Mouse (Mus musculus) hindbrain, embryonic 12.5 days (tissue): ENCODE results near the gene Tns1. TPM values are rescaled to one million over a fixed set of nuclear protein-coding genes. Genes with fewer than 3 reads are reported as not detected.

ENCODE experiments used
- ATAC-seq: fragments of 200-750 bp; cut with Nextera tagmentation; 2 replicates; pipeline ENCODE4 v1.8.0; 2017; ENCODE audit warnings: moderate TSS enrichment; ENCODE audit not compliant: low FRiP score
- H3K27ac ChIP-seq: fragments of 300-500 bp; sonication (generic); 2 replicates; pipeline ENCODE4 v1.5.1; 2016; ENCODE audit warnings: mild to moderate bottlenecking
- H3K27me3 ChIP-seq: fragments of 300-500 bp; sonication (generic); 2 replicates; pipeline ENCODE4 v1.6.1; 2016; ENCODE audit warnings: mild to moderate bottlenecking
- H3K36me3 ChIP-seq: fragments of 300-500 bp; sonication (generic); 2 replicates; pipeline ENCODE4 v1.6.1; 2016; ENCODE audit warnings: mild to moderate bottlenecking
- H3K4me1 ChIP-seq: fragments of 300-500 bp; sonication (generic); 2 replicates; pipeline ENCODE4 v1.6.1; 2016
- H3K4me2 ChIP-seq: fragments of 300-500 bp; sonication (generic); replicated peaks from 2 replicates; pipeline ENCODE4 v1.6.1; 2016; ENCODE audit warnings: mild to moderate bottlenecking
- H3K4me3 ChIP-seq: fragments of 300-500 bp; sonication (generic); 2 replicates; pipeline ENCODE4 v1.5.1; 2016; ENCODE audit warnings: mild to moderate bottlenecking
- H3K9ac ChIP-seq: fragments of 300-500 bp; sonication (generic); 2 replicates; pipeline ENCODE4 v1.6.1; 2016; ENCODE audit warnings: mild to moderate bottlenecking, moderate library complexity
- H3K9me3 ChIP-seq: fragments of 300-500 bp; sonication (generic); replicated peaks from 2 replicates; pipeline ENCODE4 v1.6.1; 2016; ENCODE audit warnings: mild to moderate bottlenecking
- WGBS: fragments of 180-500 bp; shearing (Covaris S2); methylation state at CpG from one replicate; pipeline ENCODE4 v1.1.7; 2016; 5-methylcytosine and 5-hydroxymethylcytosine counted together
- polyA plus RNA-seq: library from polyadenylated mRNA; unstranded; fragments of >200 nt; fragmentation: Nextera tagmentation; extraction: Ambion mirVana; gene quantifications from 2 replicates; pipeline ENCODE4 v1.2.1, GENCODE M21; 2016

The Tns1 gene
- polyA plus RNA-seq, 1 experiment from 2014 or later: 28.3 TPM

DNA sequence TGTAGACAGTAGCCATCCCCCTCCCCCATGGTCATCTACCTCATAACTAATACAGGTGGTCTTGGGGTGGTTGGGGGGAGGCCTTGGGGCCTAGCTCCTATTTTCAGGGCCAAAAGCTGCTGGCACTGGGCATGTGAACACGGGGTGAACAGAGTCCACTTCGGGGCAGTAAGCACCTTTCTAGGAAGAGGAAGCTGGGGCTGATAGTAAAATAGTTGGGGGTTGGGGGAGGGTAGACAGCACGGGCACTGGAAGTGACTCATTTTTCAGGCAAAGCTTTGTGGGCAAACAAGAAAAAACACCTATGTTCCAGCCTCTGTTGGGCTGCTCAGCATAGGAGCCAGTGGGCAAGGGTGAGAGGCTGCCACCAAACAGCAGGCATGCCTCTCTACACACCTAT, 187.7 kb downstream of the Tns1 start:
- no peaks in the 10 kb centered on the region for H3K9me3 ChIP-seq
- H3K27ac ChIP-seq: no peak overlapping the region
- H3K4me1 ChIP-seq: no peaks in the 10 kb centered on the region
- no peaks in the 10 kb centered on the region for H3K36me3 ChIP-seq
- WGBS: 84% methylated on average over 3 of the region's 3 CpGs
- H3K4me3 ChIP-seq: no peak overlapping the region
- H3K27me3 ChIP-seq: no peaks in the 10 kb centered on the region
- H3K4me2 ChIP-seq: no peak overlapping the region
- ATAC-seq: no peak
- H3K9ac ChIP-seq: no peak overlapping the region

DNA sequence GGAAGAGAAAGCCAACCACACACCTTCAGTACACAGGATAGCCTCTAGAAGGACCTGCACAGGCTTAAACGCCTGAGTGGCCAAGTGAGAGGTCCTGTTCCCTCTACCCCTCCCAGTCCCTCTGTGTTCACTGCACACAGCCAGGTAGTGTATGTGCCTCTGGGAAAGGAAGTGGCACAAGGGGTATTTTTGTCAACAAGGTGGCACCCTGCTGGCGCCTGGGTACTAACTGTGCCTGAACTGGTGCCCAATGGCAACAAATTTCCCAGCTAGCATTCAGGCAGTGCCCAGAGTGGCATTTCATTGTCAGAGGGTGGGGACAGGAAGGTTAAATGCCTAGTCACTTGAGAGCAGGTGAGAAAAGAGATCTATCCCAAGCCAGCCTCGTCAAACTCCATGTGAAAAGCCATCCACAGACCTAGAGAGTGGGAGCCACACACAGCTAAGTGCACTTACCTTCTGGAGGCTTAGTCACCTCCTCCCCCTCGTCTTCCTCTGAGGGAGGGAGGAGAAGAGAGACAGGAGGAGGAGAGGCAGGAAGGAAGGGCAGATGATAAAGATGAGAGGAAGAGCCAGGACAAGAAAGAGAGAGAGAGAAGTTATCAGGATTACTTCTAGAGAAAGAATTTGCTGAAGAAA, 188.7 kb downstream of the Tns1 start:
- H3K27me3 ChIP-seq: no peaks in the 10 kb centered on the region
- no peaks in the 10 kb centered on the region for H3K36me3 ChIP-seq
- 78% methylated on average over 4 of the region's 4 CpGs for WGBS
- ATAC-seq: no peak
- no peak overlapping the region for H3K27ac ChIP-seq
- H3K9ac ChIP-seq: no peak overlapping the region
- no peaks in the 10 kb centered on the region for H3K4me1 ChIP-seq
- H3K4me2 ChIP-seq: no peak overlapping the region
- no peak overlapping the region for H3K4me3 ChIP-seq
- H3K9me3 ChIP-seq: no peaks in the 10 kb centered on the region

DNA sequence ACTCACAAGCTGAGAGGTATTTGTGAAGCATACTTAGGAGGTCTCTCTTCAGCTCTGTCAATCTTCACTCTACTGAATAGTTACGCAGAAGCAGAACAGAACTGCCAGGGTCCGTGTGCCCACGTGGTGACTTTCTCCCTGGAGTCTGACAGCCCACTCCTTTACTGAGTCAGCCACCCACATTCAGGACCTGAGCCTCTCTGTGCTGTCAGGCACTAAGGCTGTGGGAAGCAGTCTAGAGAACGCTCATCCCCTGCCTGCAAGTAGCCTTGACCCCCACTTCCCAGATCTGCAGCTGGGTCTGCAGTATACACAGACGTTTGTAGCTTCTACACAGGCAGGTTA, 191.1 kb downstream of the Tns1 start:
- Histone ChIP-seq H3K9ac (no peak overlapping the region), H3K4me1 (no peaks in the 10 kb centered on the region), H3K9me3 (no peaks in the 10 kb centered on the region), H3K27ac (no peak overlapping the region), H3K4me3 (no peak overlapping the region), H3K27me3 (no peaks in the 10 kb centered on the region), H3K36me3 (no peaks in the 10 kb centered on the region), H3K4me2 (no peak overlapping the region)
- ATAC-seq: no peak
- WGBS: 71% methylated on average over 5 of the region's 5 CpGs

DNA sequence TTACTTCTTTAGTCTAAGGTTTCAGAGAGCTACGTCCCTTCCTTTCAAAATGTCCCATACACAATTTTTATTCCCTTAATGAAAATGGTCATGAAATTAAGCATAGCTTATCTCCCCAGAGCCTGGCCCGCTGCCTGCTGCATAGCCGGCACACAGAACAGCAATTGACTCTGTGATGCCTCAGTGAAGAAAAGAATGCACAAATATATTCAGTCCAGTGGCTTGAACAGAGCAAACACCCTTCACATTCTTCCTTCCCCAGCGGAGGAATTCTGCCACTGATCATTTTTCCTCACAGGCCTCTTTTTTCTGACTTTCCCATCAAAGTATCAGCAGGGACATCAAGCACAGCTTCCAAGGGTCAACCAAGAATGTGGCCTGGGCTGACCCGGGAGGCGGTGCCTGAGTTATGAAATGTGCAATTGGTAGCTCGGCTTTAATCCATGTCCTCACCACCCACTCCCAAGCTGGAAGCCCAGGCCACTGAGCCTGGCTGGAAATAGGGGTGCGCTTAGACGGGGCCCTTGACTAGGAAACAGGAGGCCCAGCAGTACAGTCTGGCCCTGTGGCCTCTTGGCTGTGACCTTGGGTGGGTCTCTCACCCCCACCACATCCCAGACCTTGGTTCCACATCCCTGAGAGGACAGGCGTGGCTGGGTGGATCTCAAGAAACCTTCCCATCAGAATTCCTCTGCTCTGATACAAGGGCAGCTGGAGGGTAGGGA, 191.7 kb downstream of the Tns1 start:
- no peaks in the 10 kb centered on the region for H3K4me1 ChIP-seq
- 79% methylated on average over 10 of the region's 10 CpGs for WGBS

DNA sequence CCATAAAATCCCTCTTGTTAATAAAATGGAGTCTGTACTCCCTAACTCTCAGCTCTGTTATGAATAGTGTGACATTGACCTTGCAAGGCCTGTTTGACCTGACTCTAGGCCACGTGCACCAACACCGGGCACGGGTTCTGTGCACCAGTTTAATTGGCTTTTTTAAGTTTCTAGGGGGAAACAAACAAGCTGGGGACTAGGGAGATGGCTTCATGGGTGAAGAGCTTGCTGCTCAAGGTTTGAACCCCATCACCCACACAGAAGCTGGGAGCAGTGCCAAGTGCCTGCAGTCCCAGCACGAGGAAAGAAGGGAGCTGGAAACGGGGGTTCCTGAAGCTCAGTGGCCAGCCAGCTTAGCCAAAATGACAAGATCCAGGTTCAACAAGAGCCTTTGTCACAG, 192.4 kb downstream of the Tns1 start:
- Histone ChIP-seq H3K4me2 (no peak overlapping the region), H3K4me1 (no peaks in the 10 kb centered on the region), H3K9ac (no peak overlapping the region), H3K27me3 (no peaks in the 10 kb centered on the region), H3K36me3 (peaks cover 10% of the 10 kb centered on the region; the same call in 1 of the 2 replicates), H3K27ac (no peak overlapping the region), H3K9me3 (no peaks in the 10 kb centered on the region), H3K4me3 (no peak overlapping the region)
- WGBS: 81% methylated on average over 5 of the region's 5 CpGs
- no peak for ATAC-seq

More for the DNA sequence above, 191.7 kb downstream of the Tns1 start:
- Histone ChIP-seq H3K4me2 (no peak overlapping the region), H3K27ac (no peak overlapping the region), H3K9ac (no peak overlapping the region), H3K4me3 (no peak overlapping the region), H3K9me3 (no peaks in the 10 kb centered on the region), H3K27me3 (no peaks in the 10 kb centered on the region), H3K36me3 (0 out of 2 replicates have a peak, but pooled peaks cover 3% of the 10 kb centered on the region)
- no peak for ATAC-seq

DNA sequence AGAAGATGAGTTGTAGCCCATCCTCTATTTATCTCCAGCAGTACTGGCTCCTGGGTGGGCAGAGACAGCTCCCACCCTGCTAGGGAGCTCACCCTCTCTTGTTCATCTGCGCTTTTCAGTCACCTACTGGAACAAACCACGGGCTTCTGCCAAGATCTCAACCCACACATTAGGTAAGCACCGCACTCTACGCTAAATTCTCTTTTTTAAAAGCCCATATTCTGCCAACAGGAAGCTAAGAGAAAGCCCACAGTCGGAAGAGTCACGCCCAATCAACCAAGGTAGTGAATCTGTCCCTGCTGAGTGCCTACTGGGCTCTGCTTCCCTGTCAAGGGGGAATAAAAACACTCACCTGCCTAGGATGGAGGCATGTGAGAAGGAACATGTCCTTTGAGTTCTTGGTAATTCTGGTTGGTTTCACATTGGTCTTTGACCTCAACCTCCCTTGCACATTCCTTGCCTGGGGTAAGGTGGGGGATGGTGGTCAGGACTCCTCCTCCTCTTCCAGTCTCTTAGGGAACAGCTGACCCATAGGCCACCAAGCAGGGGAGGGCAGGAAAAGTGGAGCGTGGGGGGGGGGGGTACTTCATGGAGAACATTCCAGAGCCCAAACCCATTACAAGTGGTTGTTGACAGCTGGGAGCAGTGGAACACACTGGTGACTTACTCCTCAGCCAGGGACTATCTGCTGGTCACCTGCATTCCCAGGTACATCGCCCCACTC, 193.7 kb downstream of the Tns1 start:
- 84% methylated on average over 8 of the region's 8 CpGs for WGBS
- no peak overlapping the region for H3K4me3 ChIP-seq

DNA sequence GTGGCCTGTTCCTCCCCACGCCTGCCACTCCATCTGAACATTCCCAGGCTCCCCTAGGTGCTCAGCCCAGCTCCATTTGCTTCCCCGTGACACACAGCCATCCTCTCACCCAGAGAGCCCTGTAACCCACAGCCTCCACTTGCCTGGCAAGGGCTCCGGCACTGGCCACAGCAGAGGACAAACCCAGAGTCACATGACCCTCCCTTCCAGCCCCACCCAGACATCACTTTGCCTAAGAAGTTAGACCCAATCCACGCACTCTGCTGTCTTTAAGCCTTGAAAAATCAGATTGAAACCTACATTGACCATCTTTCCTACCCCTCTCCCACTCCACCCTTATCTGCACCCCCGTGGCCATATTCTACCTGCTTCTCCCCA, 194.3 kb downstream of the Tns1 start:
- H3K27ac ChIP-seq: no peak overlapping the region
- H3K36me3 ChIP-seq: peaks cover 18% of the 10 kb centered on the region; the same call in 1 of the 2 replicates
- H3K4me1 ChIP-seq: no peaks in the 10 kb centered on the region
- H3K9ac ChIP-seq: no peak overlapping the region
- ATAC-seq: no peak
- no peaks in the 10 kb centered on the region for H3K9me3 ChIP-seq
- no peak overlapping the region for H3K4me3 ChIP-seq
- H3K27me3 ChIP-seq: no peaks in the 10 kb centered on the region
- no peak overlapping the region for H3K4me2 ChIP-seq
- WGBS: 84% methylated on average over 5 of the region's 5 CpGs

More for the DNA sequence above, 193.7 kb downstream of the Tns1 start:
- no peak overlapping the region for H3K4me2 ChIP-seq
- no peaks in the 10 kb centered on the region for H3K27me3 ChIP-seq
- H3K36me3 ChIP-seq: peaks cover 13% of the 10 kb centered on the region; the same call in 1 of the 2 replicates
- no peaks in the 10 kb centered on the region for H3K4me1 ChIP-seq
- no peaks in the 10 kb centered on the region for H3K9me3 ChIP-seq
- H3K9ac ChIP-seq: no peak overlapping the region
- no peak for ATAC-seq
- no peak overlapping the region for H3K27ac ChIP-seq

DNA sequence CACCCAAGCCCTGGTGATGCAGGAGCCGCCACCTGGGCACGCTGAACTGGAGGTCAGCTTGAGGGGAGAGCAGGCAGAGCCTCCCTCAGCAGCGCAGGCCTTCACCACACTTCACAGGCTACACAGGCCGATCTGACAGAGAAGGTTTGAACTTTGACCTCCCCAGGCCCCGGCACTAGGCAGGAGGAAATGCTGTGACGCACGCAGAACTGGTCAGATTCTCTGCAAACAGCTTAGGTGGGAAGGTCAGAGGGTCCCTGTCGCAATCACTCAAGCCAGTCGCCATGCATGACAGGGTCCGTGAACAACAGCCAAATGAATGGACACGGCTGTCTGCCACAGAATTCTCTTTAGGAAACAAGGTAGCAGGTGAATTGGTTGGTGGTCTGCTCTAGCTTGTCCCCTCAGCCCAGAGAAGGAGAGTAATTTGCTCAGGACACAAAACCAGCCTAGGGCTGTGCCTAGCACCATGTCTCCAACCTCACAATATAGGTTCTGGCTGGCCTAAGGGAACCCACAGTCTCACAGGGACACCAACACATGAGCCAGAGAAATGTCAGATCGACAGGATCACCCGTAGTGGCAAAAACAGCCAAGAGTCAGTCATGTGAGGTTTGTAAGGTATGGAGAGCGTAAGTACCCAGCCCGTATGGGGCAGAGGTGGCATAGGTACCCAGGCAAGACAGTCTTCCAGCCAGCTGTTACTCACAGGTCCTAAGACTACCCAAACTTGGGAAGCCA, 194.9 kb downstream of the Tns1 start:
- no peak for ATAC-seq
- Histone ChIP-seq H3K36me3 (peaks cover 24% of the 10 kb centered on the region; the same call in 1 of the 2 replicates), H3K9ac (no peak overlapping the region), H3K4me3 (no peak overlapping the region), H3K4me2 (no peak overlapping the region), H3K9me3 (no peaks in the 10 kb centered on the region), H3K4me1 (no peaks in the 10 kb centered on the region), H3K27ac (no peak overlapping the region), H3K27me3 (no peaks in the 10 kb centered on the region)
- WGBS: 49% methylated on average over 15 of the region's 15 CpGs

DNA sequence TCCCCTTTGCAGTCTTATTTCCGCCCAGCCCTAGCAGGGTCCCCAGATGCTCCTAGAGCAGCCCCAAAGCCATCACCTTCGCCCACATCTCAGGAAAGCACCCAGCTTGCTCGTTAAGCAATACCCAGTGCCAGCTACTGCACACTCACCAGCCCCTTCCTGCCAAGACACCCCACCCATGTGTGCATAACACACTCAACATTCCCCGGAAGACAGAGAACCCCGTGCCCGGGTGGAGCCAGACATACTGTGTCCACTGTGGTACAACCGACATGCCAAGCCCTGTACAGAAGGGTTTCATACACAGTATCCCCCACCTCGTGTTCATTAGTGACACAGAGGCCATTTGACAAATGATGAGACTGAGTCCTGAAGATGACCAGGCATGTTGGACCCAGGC, 195.9 kb downstream of the Tns1 start:
- Histone ChIP-seq H3K27me3 (no peaks in the 10 kb centered on the region), H3K36me3 (peaks cover 28% of the 10 kb centered on the region; the same call in 1 of the 2 replicates)
- 94% methylated on average over 8 of the region's 8 CpGs for WGBS

DNA sequence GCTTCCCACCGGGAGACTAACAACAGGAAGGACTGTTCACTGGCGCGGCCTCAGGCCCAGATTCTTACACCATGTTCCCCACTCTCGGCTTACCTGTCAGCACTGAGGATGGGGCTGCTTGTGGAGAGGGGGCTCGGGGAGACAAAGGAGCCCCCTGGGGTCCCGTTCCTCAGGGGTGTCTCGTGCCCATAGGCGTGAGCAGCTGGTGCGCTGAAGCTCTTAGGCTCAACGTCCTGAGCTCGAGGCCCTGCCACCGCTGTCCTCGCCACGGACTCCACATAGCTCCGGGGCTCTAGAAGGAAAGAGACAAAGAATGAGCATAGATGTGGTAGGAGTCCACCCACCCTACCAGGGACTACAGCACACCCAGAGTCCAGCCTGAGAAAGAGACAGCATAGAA, 196.4 kb downstream of the Tns1 start:
- H3K27ac ChIP-seq: no peak overlapping the region
- H3K9me3 ChIP-seq: no peaks in the 10 kb centered on the region
- peaks cover 28% of the 10 kb centered on the region; the same call in 1 of the 2 replicates for H3K36me3 ChIP-seq
- no peak overlapping the region for H3K4me3 ChIP-seq
- no peak overlapping the region for H3K9ac ChIP-seq
- H3K4me2 ChIP-seq: no peak overlapping the region
- no peak for ATAC-seq
- H3K4me1 ChIP-seq: no peaks in the 10 kb centered on the region
- 86% methylated on average over 15 of the region's 15 CpGs for WGBS
- H3K27me3 ChIP-seq: no peaks in the 10 kb centered on the region

More for the DNA sequence above, 195.9 kb downstream of the Tns1 start:
- Histone ChIP-seq H3K9ac (no peak overlapping the region), H3K9me3 (no peaks in the 10 kb centered on the region), H3K4me3 (no peak overlapping the region), H3K4me1 (no peaks in the 10 kb centered on the region), H3K4me2 (no peak overlapping the region), H3K27ac (no peak overlapping the region)
- no peak for ATAC-seq

DNA sequence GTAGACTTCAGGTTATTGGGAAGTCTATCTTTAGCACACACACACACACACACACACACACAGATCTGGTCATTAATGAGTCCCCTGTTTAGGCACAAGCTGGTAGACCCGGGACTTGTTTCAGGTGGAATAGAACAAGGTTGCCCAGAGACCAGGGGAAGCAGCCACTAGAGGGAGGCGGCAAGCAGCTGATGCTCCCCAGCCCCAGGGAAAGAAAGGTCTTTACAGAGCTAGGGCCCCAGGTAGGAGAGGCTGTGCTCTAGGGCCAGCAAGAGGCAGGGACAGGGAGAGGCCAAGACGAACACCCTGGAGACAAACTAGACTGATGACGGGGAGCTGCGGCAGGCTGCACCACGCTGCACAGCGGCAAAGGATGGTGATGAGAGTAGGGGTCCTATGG, 198.0 kb downstream of the Tns1 start:
- H3K27me3 ChIP-seq: no peaks in the 10 kb centered on the region
- no peaks in the 10 kb centered on the region for H3K9me3 ChIP-seq
- H3K4me3 ChIP-seq: no peak overlapping the region
- no peak overlapping the region for H3K9ac ChIP-seq
- H3K27ac ChIP-seq: no peak overlapping the region
- WGBS: 70% methylated on average over 7 of the region's 7 CpGs
- no peaks in the 10 kb centered on the region for H3K4me1 ChIP-seq
- H3K4me2 ChIP-seq: no peak overlapping the region
- H3K36me3 ChIP-seq: peaks cover 31% of the 10 kb centered on the region
- ATAC-seq: no peak
